Mouse (Mus musculus) lung, adult 2 months (tissue): Measurements from ENCODE around the gene Lhfpl3.

Source experiments
- CTCF ChIP-seq: fragments of 200-500 bp; IDR thresholded peaks from 2 replicates; pipeline ENCODE4 v1.5.1; 2011; ENCODE audit warnings: mild to moderate bottlenecking, low read length, control low read depth; ENCODE audit not compliant: insufficient read depth
- POLR2A ChIP-seq: fragments of 200-500 bp; IDR thresholded peaks from 2 replicates; pipeline ENCODE4 v1.6.1; 2011; ENCODE audit warnings: low read depth, mild to moderate bottlenecking, control low read depth, low read length, borderline replicate concordance; ENCODE audit errors: extremely low read depth

DNA sequence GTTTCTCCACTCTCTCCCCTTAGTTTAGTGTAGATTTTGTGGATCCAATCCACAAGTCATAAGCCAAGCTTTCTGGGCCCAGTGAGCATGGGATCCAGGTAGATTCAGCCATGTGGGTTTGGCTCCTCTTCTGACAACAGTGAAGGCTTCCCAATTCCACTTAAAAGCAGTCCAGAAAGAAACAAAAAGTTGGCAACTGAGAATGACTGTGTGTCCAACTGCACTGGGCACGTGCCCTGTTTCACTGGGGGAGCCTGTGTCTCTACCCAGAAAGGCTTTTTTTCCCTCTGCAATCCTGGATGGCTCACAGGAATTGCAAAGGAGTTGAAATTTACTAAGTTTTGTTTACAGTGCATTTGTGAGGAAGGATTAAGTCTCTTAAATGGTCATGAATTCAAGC, 24.9 kb downstream of the Lhfpl3 start:
- TF ChIP-seq CTCF, result no peak
- no peak for TF ChIP-seq POLR2A
